Mouse (Mus musculus) stomach, postnatal 0 days (tissue): Measurements from ENCODE around the gene Prss57.

Source experiments
- CTCF ChIP-seq: IDR thresholded peaks from 2 replicates; pipeline ENCODE4 v1.5.1; 2016; ENCODE audit warnings: antibody characterized with exemption, low read depth, mild to moderate bottlenecking, moderate library complexity
- EP300 ChIP-seq: optimal IDR thresholded peaks from 2 replicates; pipeline ENCODE3; 2016; ENCODE audit warnings: antibody characterized with exemption

- TF ChIP-seq CTCF (peak; percentile 81), EP300 (no peak)
Measured at GRCm38 (mm10) chr10:79793051-79793737, 2.4 kb upstream of the Prss57 start, which contains the start of gene Palm.
